ENCODE assay signal across 8 mouse cellular contexts in the genomic region with DNA sequence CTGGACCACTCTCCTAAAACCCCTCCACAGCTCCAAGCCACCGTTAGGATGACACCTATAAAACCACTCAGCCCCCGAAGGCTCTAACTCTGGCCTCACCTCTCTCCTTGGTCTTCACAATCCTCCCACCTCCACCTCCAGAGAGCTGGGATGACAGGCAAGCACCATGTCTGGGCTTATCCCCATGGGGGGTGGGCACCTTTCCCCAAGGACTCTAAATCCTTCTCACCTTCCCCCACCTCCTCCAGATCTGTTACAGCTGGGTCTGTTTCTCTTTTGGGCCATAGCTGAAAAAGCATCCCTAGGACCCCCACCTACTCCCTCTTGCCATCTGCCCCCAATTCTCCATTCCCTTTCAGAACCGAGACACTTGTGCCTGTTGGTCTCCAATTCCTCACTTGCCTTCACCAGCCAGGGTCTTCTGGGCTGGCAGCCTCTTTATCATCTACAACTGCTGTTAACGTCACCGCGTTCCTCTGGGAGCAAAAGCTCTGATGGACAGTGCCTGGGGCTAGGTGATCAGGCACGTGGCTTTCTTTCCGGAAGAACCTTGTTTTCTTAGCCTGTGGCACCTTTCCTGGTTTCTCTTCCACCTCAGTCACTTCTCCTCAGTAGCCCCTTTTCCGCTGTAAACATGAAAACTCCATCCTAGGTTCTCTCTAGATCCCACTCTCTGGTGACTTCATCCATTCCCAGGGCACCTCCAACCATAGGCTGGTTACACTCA. TPM values are rescaled to one million over a fixed set of nuclear protein-coding genes. Genes with fewer than 3 reads are reported as not detected.
DNase-seq lines count a peak whose midpoint lies in the region; ATAC-seq and TF ChIP-seq lines count a peak whose summit lies in the region.

No protein-coding gene starts in this region.

- no peak for ATAC-seq in kidney, embryonic 14.5 days (ENCODE audit: low FRiP score, low TSS enrichment)
- ATAC-seq in hindbrain, embryonic 15.5 days (ENCODE audit: low FRiP score, low read depth): no peak
- no peak for ATAC-seq in midbrain, embryonic 15.5 days (replicated peaks)

- WGBS in kidney, embryonic 14.5 days: 61% methylated on average over 9 of the region's 9 CpGs
- 79% methylated on average over 9 of the region's 9 CpGs for WGBS in hindbrain, embryonic 15.5 days
- WGBS in midbrain, embryonic 15.5 days: 76% methylated on average over 9 of the region's 9 CpGs

- TF ChIP-seq CTCF in cortical plate, adult 2 months (IDR thresholded peaks at IDR 0.05; ENCODE audit: extremely low read depth, insufficient read depth, low read length): no peak

- H3K27ac ChIP-seq in kidney, embryonic 14.5 days (ENCODE audit: low read depth, low read length): no peak overlapping the region
- H3K27ac ChIP-seq in cortical plate, adult 2 months (ENCODE audit: insufficient read depth, low read length): no peak overlapping the region
- H3K27ac ChIP-seq in hindbrain, embryonic 15.5 days (replicated peaks): no peak overlapping the region
- no peak overlapping the region for H3K27ac ChIP-seq in midbrain, embryonic 15.5 days

- H3K4me1 ChIP-seq in kidney, embryonic 14.5 days (ENCODE audit: control insufficient read depth, insufficient read depth, low read length): peaks cover 28% of the 10 kb centered on the region
- H3K4me1 ChIP-seq in cortical plate, adult 2 months (ENCODE audit: control insufficient read depth, insufficient read depth, low read length): peaks cover 15% of the 10 kb centered on the region
- peaks cover 37% of the 10 kb centered on the region for H3K4me1 ChIP-seq in hindbrain, embryonic 15.5 days (replicated peaks)
- peaks cover 30% of the 10 kb centered on the region for H3K4me1 ChIP-seq in midbrain, embryonic 15.5 days

- peaks cover 31% of the 10 kb centered on the region for H3K36me3 ChIP-seq in kidney, embryonic 14.5 days (ENCODE audit: control insufficient read depth, insufficient read depth, low read length)
- peaks cover 16% of the 10 kb centered on the region for H3K36me3 ChIP-seq in hindbrain, embryonic 15.5 days
- peaks cover 20% of the 10 kb centered on the region for H3K36me3 ChIP-seq in midbrain, embryonic 15.5 days (replicated peaks)

- peak overlapping the region; percentile 72 for H3K4me3 ChIP-seq in kidney, embryonic 14.5 days (ENCODE audit: low read length)
- H3K4me3 ChIP-seq in cortical plate, adult 2 months (ENCODE audit: insufficient read depth, low read length): peak overlapping the region; percentile 93
- H3K4me3 ChIP-seq in hindbrain, embryonic 15.5 days: peak overlapping the region; percentile 95
- peak overlapping the region; percentile 80; the same call in 1 of the 2 replicates for H3K4me3 ChIP-seq in midbrain, embryonic 15.5 days

- no peak for TF ChIP-seq POLR2A in cortical plate, adult 2 months (IDR thresholded peaks at IDR 0.05; ENCODE audit: extremely low read depth, insufficient read depth, low read length)

- H3K4me2 ChIP-seq in kidney, embryonic 14.5 days (replicated peaks; ENCODE audit: low read depth, low read length): peak overlapping the region; percentile 75
- peak overlapping the region; percentile 81 for H3K4me2 ChIP-seq in hindbrain, embryonic 15.5 days
- H3K4me2 ChIP-seq in midbrain, embryonic 15.5 days: peak overlapping the region; percentile 77

- DNase-seq in kidney, adult 11 months: no peak
- DNase-seq in urinary bladder, adult 2 months (ENCODE audit: low spot score): no peak
- DNase-seq in natural killer cell, adult 2 months (ENCODE audit: low spot score in 2 of 2): no peak
- no peak for DNase-seq in thymus, postnatal 0 days (ENCODE audit: low spot score)

- H3K27me3 ChIP-seq in kidney, embryonic 14.5 days (ENCODE audit: control insufficient read depth, insufficient read depth, low read length): no peaks in the 10 kb centered on the region
- H3K27me3 ChIP-seq in hindbrain, embryonic 15.5 days: no peaks in the 10 kb centered on the region
- H3K27me3 ChIP-seq in midbrain, embryonic 15.5 days (replicated peaks): no peaks in the 10 kb centered on the region

- H3K9me3 ChIP-seq in kidney, embryonic 14.5 days (ENCODE audit: control insufficient read depth, low read length): no peaks in the 10 kb centered on the region
- no peaks in the 10 kb centered on the region for H3K9me3 ChIP-seq in hindbrain, embryonic 15.5 days
- H3K9me3 ChIP-seq in midbrain, embryonic 15.5 days: no peaks in the 10 kb centered on the region

- peak overlapping the region; percentile 79; the same call in 1 of the 2 replicates for H3K9ac ChIP-seq in kidney, embryonic 14.5 days (ENCODE audit: low read depth, low read length)
- peak overlapping the region; percentile 95; the same call in 1 of the 2 replicates for H3K9ac ChIP-seq in hindbrain, embryonic 15.5 days
- peak overlapping the region; percentile 8 for H3K9ac ChIP-seq in midbrain, embryonic 15.5 days

RNA-seq across cellular contexts. Expression of a gene that starts 1.7 kb away (rescaled TPM):
- 103 and 115 TPM in 2 replicates for polyA plus RNA-seq in kidney, embryonic 14.5 days (2014; fragmentation: Nextera tagmentation; extraction: Ambion mirVana)
- 263 and 268 TPM in 2 replicates for polyA plus RNA-seq in cortical plate, adult 2 months (2012; rRNA removed)
- 125 and 136 TPM in 2 replicates for polyA plus RNA-seq in hindbrain, embryonic 15.5 days (2015; fragmentation: Nextera tagmentation; extraction: Ambion mirVana)
- polyA plus RNA-seq in midbrain, embryonic 15.5 days (2015; fragmentation: Nextera tagmentation; extraction: Ambion mirVana): 124 and 127 TPM in 2 replicates
- polyA plus RNA-seq in urinary bladder, adult 2 months (2012; rRNA removed): 104 and 116 TPM in 2 replicates
- polyA plus RNA-seq in thymus, postnatal 0 days (2015; fragmentation: Nextera tagmentation; extraction: Ambion mirVana): 120 TPM in 2 replicates

RNA-seq across cellular contexts. Expression of a gene that starts 33.6 kb away (rescaled TPM):
- polyA plus RNA-seq in kidney, embryonic 14.5 days (2014; fragmentation: Nextera tagmentation; extraction: Ambion mirVana): 17.5 and 21.4 TPM in 2 replicates
- polyA plus RNA-seq in cortical plate, adult 2 months (2012; rRNA removed): 1.8 and 1.9 TPM in 2 replicates
- 7.4 and 7.7 TPM in 2 replicates for polyA plus RNA-seq in hindbrain, embryonic 15.5 days (2015; fragmentation: Nextera tagmentation; extraction: Ambion mirVana)
- 6.4 and 6.8 TPM in 2 replicates for polyA plus RNA-seq in midbrain, embryonic 15.5 days (2015; fragmentation: Nextera tagmentation; extraction: Ambion mirVana)
- 9.5 and 9.6 TPM in 2 replicates for polyA plus RNA-seq in urinary bladder, adult 2 months (2012; rRNA removed)
- 3.7 and 4.7 TPM in 2 replicates for polyA plus RNA-seq in thymus, postnatal 0 days (2015; fragmentation: Nextera tagmentation; extraction: Ambion mirVana)

RNA-seq across cellular contexts. Expression of a gene that starts 36.2 kb away (rescaled TPM):
- 14.2 and 19.7 TPM in 2 replicates for polyA plus RNA-seq in kidney, embryonic 14.5 days (2014; fragmentation: Nextera tagmentation; extraction: Ambion mirVana)
- 3.3 and 4.0 TPM in 2 replicates for polyA plus RNA-seq in cortical plate, adult 2 months (2012; rRNA removed)
- 5.4 and 6.9 TPM in 2 replicates for polyA plus RNA-seq in hindbrain, embryonic 15.5 days (2015; fragmentation: Nextera tagmentation; extraction: Ambion mirVana)
- polyA plus RNA-seq in midbrain, embryonic 15.5 days (2015; fragmentation: Nextera tagmentation; extraction: Ambion mirVana): 4.7 and 5.2 TPM in 2 replicates
- polyA plus RNA-seq in urinary bladder, adult 2 months (2012; rRNA removed): 1.5 and 4.1 TPM in 2 replicates
- polyA plus RNA-seq in thymus, postnatal 0 days (2015; fragmentation: Nextera tagmentation; extraction: Ambion mirVana): 1.5 and 2.4 TPM in 2 replicates

RNA-seq across cellular contexts. Expression of a gene that starts 43.2 kb away (rescaled TPM):
- 0.29 and 0.47 TPM in 2 replicates for polyA plus RNA-seq in kidney, embryonic 14.5 days (2014; fragmentation: Nextera tagmentation; extraction: Ambion mirVana)
- 38.9 and 42.5 TPM in 2 replicates for polyA plus RNA-seq in cortical plate, adult 2 months (2012; rRNA removed)
- polyA plus RNA-seq in hindbrain, embryonic 15.5 days (2015; fragmentation: Nextera tagmentation; extraction: Ambion mirVana): 5.9 and 6.0 TPM in 2 replicates
- 6.8 and 7.1 TPM in 2 replicates for polyA plus RNA-seq in midbrain, embryonic 15.5 days (2015; fragmentation: Nextera tagmentation; extraction: Ambion mirVana)
- 0.06 TPM in 1 of 2 replicates, not detected in the other for polyA plus RNA-seq in urinary bladder, adult 2 months (2012; rRNA removed)
- polyA plus RNA-seq in thymus, postnatal 0 days (2015; fragmentation: Nextera tagmentation; extraction: Ambion mirVana): 0.33 and 0.49 TPM in 2 replicates

RNA-seq across cellular contexts. Expression of a gene that starts 47.8 kb away (rescaled TPM):
- polyA plus RNA-seq in kidney, embryonic 14.5 days (2014; fragmentation: Nextera tagmentation; extraction: Ambion mirVana): 0.06 and 0.23 TPM in 2 replicates
- 2.9 and 3.0 TPM in 2 replicates for polyA plus RNA-seq in cortical plate, adult 2 months (2012; rRNA removed)
- 4.2 and 4.7 TPM in 2 replicates for polyA plus RNA-seq in hindbrain, embryonic 15.5 days (2015; fragmentation: Nextera tagmentation; extraction: Ambion mirVana)
- polyA plus RNA-seq in midbrain, embryonic 15.5 days (2015; fragmentation: Nextera tagmentation; extraction: Ambion mirVana): 4.4 and 6.1 TPM in 2 replicates
- polyA plus RNA-seq in urinary bladder, adult 2 months (2012; rRNA removed): 0.08 and 0.18 TPM in 2 replicates
- polyA plus RNA-seq in thymus, postnatal 0 days (2015; fragmentation: Nextera tagmentation; extraction: Ambion mirVana): 0.05 and 0.08 TPM in 2 replicates

Comparison
In these comparisons a context has a peak if more than half of its experiments do, and no peak if none do; other contexts are left out.
1. H3K9ac ChIP-seq: peak in every context shown above with its lines; median percentile 95 in hindbrain, embryonic 15.5 days; 79 in kidney, embryonic 14.5 days; 8 in midbrain, embryonic 15.5 days.